Mouse (Mus musculus) T-helper 2 cell (primary cell): ENCODE measurements around the gene Qrich1.

ENCODE experiments used
- in situ Hi-C: fragments of 300-600 bp; cut with MboI, MseI; formaldehyde crosslinking; loops from one replicate; pipeline ENCODE4 v1.15.1; 2025; ENCODE audit warnings: high pct_unique_total_duplicates

Qrich1 gene

DNA sequence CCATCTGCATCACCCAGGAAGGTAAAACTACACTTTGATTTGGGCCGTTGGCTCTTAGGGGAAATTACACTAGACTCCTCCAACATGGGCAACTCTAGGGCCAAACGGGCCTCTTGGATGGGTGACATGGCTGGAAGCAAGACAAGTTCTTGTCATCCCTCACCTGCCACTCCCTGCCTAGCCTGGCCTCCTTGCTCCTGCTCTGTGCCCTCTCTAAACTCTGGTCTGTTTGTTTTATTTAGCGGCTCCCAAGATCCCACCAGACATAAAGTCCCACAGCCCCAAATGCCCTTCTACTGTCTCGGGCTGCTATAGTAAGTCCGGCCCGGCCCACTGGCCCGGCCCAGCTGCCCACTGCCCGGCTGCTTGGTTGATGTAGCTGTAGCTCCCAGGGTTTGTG is 47.1 kb downstream of the Qrich1 start:
- in situ Hi-C loops, result no loop called here

DNA sequence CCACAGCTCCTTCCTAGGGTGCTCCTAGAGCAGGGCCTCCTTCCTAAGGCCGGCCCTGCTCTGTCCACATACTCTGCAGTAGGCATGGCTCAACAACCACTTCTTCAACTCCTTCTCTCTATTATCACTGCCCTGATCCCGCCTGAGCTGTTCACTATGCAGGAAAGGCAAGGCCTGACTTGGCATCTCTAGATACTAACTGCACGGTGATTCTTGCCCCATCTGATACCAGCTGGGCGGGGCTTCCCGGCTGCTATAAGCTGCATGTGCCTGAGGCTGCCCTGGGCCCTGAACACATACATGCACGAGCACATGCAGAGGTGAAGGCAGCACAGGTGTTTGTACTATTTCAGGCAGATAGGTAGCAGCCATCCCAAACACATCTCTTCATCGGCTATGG is 47.5 kb downstream of the Qrich1 start:
- in situ Hi-C loops, result no loop called here

DNA sequence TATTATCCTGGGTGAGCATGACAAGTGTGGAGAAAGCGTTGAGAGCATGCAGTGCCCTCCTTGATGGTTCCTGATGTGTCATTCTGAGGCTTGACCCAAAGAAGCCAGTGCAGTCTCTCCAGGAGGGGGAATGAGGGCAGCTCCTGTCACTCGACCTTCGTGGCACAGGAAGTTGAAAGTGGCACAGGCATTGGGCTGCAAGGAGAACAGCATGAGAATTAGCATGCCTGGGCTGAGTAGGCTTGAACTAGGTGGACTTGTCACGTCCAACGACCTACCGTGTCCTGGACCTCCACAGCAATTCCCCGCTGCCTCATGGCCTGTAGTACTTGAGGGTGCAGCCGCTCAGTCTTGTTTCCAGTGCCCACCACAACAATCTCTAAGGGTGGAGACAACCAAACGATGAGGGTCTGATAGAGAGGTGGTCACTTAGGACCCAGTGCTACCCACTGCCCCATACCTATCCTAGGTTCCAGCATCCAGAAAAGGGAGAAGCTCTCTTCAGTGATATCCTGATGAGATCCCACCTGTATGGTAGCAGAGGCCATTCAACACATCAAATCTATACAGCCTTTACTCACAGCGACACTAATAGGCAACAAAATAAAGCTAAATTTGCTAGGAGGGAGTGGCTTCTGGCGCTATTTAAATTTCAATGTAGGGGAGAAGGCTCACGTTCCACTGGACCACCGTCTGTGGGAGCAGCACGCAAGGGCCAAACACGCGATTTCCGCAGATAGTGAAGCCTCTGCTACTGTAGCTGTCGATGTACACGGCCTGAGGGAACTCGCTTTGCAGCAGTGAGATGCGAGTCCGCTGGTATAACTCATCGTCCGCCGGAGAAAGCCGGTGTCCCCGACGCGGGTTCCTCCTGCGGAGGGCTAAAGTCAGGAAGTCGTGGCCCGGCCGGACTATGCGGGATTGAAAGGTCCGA is 49.5 kb downstream of the Qrich1 start:
- in situ Hi-C loops, result loop anchor here (5.0 kb wide), 1 partner anchor 486 kb away; no protein-coding TSS in a partner anchor

DNA sequence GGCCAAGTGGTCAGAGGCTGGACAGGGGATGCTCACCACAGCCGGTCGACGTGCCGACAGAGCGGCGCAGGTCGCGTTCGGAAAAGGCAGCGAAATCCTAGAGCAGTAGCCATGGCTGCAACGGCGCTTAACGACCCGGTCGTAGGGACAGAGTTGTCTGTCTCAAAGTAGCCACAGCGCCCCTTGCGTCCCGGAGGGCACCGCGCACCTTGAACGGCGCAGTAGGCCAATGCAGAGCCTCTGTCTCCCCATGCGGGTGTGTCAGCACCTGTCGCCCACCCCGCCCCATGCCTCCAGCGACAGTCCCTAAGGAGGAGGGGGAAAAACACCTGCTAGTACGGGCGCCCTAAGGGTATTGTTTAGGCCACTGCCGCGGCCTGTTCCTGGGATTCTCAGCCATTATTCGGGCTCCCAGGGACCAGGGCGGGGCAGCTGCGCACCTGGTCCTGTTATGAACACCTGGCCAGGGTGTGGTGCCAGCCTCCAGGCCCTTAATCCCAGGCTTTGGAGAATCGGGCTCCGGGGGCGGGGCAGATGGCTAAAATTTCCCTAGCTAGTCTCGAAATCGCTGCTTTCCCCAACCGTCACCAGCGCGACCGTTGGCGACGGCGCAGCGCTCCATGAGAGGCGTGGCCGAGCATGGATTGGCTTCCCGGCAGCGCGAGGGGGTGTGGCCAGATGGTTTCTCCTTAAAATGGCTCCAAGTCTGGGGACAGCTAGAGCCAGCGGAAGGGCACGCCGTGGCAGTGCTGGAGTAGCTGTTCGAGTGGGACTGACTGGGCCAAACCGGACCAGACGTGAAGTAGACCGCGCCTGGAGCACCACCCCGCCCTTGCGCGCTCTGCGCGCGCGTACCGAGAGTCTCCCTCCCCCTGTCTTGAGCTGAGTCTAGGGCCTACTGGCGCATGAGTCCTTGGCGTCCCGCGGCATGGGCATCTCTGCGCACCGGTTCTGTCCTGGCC is 50.5 kb downstream of the Qrich1 start, which contains the start of gene Ndufaf3:
Ndufaf3 (minus strand) TSS at position 620 of the 962 bp plus-strand sequence.
- in situ Hi-C loops, result loop anchor here (5.0 kb wide), 1 partner anchor 485 kb away; no protein-coding TSS in a partner anchor

DNA sequence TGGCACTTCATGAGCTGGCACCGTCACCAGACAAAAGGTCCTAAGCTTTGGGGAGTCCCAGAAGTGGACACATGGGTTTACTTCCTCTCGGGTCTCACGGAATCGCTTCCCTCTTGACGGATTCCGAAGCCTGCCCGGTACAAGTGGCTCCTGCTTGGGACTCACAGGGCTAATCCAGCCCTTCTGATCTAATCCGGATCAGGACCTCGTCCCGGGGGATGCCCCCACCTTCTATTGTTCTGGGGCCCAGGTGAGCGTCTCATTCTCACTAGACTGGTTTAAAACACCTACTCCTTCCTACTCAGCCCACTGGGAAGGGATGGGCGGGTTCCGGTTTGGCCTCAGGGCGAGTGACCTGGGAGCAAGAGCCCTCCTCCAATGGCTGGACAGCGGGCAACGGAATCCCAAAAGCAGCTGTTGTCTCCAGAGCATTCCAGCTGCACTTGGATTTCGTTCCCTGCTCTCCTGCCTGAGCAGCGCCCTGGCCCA is 51.4 kb downstream of the Qrich1 start:
- in situ Hi-C loops, result loop anchor here (5.0 kb wide), 1 partner anchor 484 kb away; no protein-coding TSS in a partner anchor

DNA sequence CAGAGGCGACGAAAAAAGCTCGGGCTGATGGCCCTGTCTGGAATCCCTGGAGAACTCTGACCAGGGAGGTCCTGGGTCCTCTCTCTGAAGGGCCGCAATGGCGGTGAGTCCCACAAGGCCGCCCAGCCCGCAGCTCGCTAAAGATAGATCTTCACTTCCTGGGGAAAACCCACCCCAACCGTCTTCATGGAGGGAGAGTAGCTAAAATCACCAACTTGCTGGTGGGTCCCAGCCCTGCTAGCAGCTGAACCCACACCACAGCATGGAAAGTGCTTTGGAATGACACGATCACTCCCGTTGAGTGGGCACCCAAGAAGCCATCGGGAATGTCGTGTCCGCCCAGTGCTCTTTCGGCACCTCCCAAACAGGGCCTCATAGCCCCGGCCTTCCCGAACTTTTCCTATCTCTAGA is 51.9 kb downstream of the Qrich1 start:
- in situ Hi-C loops, result loop anchor here (5.0 kb wide), 1 partner anchor 484 kb away; no protein-coding TSS in a partner anchor

DNA sequence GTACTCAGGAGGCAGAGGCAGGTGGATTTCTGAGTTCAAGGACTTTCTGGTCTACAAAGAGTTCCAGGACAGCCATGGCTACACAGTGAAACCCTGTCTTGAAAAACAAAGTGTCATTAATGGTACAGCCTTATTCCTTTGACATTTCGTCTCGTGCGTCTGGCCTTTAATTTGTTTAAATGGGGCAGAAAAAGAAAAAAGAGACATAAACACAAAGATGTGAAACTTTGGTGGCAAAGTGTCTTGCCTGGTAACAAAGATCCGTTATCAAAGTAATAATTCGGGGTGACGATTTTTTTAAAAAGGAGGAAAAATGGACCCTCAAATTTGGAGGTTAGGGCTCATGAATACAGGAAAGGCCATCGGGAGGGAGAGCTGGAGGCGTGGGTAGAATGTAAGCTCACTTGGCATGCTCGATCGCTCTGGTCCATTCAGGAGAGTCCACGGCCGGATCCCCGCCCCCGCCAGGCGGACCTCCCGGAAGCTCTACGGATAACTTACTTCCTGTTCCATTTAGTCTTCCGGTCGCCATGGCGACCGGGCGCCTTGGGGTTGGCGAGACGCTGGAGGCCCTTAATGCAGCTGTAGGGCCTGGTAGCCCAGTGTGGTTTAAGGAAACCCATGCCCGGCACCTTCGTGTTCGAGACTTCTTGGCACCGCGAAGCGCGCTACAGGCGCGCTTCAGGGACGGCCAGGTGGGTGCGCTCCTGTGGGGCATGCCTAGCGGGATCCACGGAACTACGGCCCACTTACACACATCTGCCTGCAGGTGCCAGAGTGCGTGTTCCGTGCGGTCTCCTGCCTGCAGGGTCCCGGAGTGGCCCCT is 53.0 kb downstream of the Qrich1 start, which contains the start of gene Dalrd3:
Dalrd3 (plus strand) TSS at position 506 of the 826 bp plus-strand sequence.
- in situ Hi-C loops, result loop anchor here (5.0 kb wide), 1 partner anchor 483 kb away; no protein-coding TSS in a partner anchor

DNA sequence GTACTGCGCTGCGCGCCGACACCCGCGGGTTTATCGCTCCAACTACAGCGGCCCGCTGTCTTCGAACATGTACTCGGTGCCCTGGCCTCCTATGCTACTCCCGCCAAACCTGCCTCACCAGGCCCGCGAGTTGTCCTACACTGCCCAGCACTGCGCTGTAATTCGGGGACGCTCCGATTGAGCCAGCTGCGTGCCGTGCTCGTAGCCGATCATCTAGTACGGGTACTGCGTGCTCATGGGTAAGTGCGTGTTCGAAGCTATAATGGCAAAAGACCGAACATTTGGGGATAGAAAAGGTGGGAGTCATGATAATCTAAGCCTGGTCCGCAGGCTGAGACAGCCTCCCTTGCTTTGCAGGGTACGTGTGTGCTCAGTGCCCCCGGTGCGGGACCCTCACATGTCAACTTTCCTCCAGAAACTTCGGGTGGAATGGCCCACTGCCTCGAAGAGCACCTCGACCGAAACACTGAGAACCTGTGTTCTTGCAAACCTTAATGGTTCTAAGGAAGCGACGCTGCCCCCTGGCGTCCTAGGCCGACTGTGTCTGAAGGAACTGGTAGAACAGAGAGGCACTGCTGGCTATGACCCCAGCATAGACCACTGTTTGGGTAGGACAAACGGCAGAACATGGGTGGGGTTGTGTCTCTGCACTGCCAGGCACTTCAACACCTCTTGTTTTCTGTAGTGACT is 53.7 kb downstream of the Qrich1 start:
- in situ Hi-C loops, result no loop called here

DNA sequence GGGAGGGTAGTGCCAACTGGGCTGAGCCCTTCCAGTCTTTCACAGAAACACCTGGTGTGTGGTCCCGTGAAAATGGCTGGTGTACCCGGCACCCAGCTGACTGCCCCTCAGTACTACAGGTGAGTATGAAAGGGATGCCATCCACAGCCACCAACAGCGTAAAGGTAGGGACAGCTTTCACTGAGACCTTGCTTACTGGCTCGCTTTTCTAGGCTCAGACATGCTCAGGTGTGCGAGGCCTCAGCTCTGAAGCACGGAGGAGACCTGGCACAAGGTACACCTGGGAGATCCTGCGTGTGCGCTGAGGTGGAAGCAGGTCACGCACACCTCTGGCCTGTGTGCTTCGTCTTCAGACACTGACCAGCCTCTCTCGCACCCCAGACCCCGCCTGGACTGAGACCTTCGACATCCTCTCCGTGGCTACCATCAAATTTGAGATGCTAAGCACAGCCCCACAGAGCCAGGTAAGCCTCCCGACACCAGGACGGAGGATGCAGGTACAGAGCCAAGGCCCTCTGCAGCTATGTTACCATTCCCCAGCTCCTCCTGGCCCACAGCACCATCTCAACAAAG is 54.9 kb downstream of the Qrich1 start:
- in situ Hi-C loops, result no loop called here

DNA sequence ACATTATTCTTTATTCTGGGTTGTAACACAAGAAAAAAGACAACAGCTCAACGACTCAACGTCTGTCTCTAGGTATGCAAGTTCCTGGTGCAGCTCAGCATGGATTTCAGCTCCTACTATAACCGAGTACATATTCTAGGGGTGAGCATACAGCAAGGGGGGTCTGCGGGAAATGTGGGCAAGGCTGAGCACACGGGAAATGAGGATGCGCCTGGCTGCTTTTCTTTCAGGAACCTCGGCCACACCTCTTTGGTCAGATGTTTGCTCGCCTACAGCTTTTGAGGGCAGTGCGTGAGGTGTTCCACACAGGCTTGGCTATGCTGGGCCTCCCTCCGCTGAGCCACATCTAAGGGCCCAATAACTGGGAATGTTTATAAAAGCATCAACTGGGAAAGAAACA is 55.7 kb downstream of the Qrich1 start:
- in situ Hi-C loops, result no loop called here

DNA sequence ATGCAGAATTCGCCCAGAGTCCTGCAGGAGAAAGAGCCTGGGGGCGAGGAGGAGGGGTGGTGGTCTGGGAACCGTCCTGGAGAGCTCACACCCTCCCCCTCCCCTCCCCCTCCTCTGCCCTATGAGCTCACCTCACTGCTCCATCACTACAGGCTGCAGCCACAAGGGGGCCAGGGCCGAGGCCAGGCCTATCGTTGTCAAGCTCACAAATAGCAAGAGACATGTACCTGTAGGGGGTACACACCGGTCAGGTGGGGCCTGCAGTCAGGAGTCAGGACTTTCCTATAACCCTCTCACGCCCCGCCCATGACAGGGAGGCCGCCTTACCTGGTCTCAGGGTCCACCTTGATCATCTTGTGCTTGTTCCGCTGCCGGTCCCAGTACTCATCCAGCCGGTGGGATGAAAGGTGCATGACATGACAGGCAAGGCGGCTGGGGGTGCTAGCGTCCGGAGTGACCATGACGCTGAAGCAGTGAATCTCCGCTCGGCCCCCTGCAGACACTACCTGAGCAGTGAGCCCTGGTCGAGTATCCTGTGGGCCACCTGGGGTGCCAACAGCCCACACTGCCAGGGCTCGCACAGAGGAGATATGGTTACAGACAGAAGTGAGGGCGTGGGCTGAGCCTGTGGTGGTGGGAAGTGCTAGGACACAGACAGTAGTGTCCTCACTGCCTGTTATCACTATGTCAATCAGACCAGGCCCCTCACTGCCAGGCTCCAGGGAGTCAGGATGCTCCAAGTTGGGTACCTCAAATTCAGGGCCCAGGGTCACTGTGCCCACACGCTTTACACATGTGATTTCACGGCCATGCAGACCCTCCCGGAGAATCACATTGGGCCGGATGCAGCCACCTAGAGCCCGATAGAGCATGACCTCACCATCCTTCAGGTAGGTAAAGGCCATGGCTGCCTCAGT is 57.4 kb downstream of the Qrich1 start:
- in situ Hi-C loops, result no loop called here

DNA sequence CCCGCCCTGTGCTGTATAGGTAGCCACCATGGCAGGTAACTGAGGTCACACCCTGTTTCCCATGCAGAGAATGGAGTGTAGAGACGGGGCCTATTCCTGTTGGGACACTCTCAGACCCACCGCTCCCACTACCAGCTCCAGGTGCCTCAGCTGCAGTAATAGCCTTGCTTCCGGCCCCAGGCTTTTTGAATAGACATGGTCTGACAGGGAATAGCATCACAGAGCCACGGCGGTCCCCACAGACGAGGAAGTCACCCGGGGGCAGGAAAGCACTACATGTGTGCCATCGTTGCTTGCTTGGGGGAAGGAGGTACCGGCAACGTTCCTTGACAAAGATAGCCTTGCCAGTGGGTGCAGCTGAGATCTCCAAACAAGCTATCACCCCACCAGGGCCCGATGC is 58.3 kb downstream of the Qrich1 start:
- in situ Hi-C loops, result loop anchor here (5.0 kb wide), 1 partner anchor 72 kb away; the partner anchor contains the start of gene Arih2

DNA sequence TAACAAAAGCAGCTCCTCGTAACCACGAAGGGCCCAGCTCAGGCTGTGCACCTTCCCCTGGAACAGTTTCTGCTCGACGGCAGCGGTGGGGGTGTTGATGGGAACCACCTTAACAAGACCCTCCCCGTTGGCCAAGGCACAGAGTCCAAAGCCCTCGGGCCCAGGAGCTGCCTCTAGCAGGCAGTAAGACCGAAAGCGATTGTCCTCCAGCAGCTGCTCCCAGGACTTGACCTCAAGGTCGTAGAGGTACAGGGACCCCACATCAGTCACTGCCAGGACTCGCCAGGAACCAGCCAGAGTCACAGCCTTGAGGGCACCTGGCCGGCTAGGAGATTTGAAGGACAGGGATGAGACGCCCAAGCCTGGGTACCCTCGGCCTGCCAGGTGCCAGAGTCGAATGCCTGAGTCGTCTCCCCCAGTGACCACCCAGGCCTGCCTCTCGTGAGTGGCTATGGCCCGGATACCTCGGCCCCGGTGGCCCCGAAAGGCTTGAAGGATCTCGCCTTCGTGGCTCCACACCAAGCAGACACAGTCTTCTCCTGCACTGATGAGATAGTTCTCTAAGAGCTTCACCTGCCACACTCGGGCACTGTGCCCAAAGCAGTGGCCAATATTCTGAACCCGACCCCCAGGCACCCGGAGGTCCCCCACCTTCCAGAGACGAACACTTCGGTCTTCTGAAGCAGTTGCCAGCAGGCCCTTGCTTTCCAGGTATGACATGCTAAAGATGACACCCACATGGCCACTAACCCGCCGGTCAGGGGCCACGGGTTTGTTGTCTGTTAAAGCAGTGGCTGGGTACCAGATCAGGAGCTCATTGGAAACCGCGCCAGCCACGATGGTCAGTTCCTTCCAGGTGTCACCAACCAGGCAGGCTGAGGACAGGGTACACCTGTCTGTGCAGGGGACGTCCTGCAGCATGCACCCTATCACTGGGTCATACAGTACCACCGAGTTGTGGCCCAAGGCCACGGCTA is 59.0 kb downstream of the Qrich1 start:
- in situ Hi-C loops, result loop anchor here (5.0 kb wide), 1 partner anchor 72 kb away; the partner anchor contains the start of gene Arih2

DNA sequence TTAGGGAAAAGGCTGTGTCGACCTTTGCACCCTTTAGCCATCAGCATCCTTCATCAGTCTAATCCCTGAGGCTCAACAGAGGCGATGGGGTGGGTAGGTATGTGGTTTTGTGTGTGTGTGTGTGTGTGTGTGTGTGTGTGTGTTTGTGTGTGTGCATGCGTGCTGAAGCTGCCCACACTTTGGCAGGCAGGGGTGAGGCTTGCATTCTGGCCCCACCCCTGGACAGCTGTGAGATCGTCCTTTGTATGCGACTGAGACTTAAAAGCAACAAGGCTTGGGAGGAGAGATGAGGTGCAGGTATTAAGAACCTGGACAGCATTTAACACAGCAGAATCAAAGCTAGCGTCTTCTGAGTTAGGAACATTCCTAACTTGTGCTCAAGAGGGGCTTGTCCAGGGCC is 60.4 kb downstream of the Qrich1 start:
- in situ Hi-C loops, result loop anchor here (5.0 kb wide), 1 partner anchor 70 kb away; the partner anchor contains the start of gene Arih2

DNA sequence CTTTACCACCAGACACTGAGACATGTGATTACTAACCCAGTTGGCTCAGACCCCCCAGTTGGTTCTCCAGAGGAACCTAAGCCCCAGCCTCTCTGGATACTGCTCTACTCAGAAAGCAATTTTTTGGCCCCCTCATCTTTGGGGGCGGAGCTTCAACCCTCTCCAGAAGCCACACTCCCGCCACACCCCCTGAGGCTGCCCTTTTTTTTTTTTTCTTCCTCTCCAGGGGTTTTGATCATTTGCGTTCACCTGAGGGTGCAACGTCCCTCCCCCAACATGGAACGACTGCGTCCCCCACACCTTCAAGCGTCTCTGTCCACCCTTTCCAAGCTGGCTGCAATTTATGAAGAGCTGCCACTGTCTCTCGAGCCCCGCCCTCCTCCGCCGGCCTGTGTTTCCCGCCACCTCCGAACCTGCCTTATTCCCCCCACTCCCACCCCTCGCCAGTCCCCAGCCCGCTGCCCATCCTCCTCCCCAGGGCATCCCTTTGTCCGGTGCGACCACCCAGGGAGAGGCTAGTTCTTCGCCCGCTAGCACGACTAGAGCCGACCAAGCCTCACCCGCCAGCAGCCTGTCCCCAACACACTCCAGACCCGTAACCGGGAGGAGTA is 61.4 kb downstream of the Qrich1 start:
- in situ Hi-C loops, result loop anchor here (5.0 kb wide), 1 partner anchor 69 kb away; the partner anchor contains the start of gene Arih2

DNA sequence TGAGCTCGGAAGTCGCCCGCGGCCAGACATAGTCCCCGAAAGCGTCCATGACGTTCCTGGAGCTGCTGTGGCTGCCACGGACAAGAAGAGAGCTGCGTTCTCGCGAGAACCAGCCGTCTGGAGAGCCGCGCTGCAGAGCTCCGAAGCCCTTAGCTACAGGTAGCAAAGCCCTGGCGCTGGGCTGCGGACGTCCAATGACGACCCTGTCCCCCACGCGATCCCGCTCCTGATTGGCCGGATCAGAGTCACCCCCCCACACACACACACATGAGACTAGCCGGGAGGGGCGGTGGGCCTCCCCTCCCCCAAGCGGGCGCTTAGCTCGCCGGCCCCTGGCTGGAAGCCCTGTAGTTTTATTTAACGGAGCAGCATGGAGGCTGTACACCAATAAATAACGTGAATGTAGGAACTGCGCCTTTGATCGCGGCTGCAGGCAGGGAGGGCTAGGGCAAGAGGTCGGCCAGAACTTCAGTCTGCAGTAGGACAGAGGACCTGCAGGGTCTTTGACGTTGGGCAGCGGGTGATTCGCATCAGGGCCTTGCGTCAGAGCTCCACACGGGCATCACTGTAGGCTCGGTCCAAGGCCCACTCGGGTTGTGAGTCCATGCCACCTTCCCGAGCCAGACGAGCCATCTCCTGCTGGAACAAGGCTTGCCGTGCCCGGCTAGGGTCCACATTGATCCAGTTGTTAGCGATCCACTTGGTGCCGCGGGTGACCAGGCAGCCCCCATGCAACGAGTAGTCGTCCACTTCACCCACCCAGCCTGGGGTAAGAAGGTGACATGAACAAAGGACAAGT is 62.1 kb downstream of the Qrich1 start, which contains the start of gene Wdr6:
Wdr6 (minus strand) TSS at position 195 of the 799 bp plus-strand sequence.
- in situ Hi-C loops, result loop anchor here (5.0 kb wide), 1 partner anchor 69 kb away; the partner anchor contains the start of gene Arih2
